22 mouse cellular contexts compared by ENCODE assay signal in genomic region chr4:31499888-31500287, GRCm38 (mm10).
DNase-seq lines count a peak whose midpoint lies in the region; ATAC-seq and TF ChIP-seq lines count a peak whose summit lies in the region.
"Had no signal": no experiment of that assay in that cellular context is flagged by ENCODE, and none has a peak within 500 bp of the region (broad histone marks: within the 10 kb centered on the region; RNA-seq: fewer than 3 reads in every experiment).

No protein-coding gene starts in this region.

- no peaks in the 10 kb centered on the region for H3K27me3 ChIP-seq in embryonic facial prominence, embryonic 13.5 days
- no peaks in the 10 kb centered on the region for H3K27me3 ChIP-seq in embryonic facial prominence, embryonic 10.5 days (replicated peaks; ENCODE audit: low read depth, poor library complexity, severe bottlenecking)
- no peaks in the 10 kb centered on the region for H3K27me3 ChIP-seq in hindbrain, embryonic 12.5 days
- H3K27me3 ChIP-seq in hindbrain, embryonic 16.5 days (replicated peaks; ENCODE audit: control insufficient read depth, insufficient read depth, low read length): no peaks in the 10 kb centered on the region
- no peaks in the 10 kb centered on the region for H3K27me3 ChIP-seq in midbrain, embryonic 12.5 days
- H3K27me3 ChIP-seq in midbrain, postnatal 0 days (ENCODE audit: insufficient read depth, low read length): no peaks in the 10 kb centered on the region
- H3K27me3 ChIP-seq: CH12.LX; forebrain, embryonic 13.5 days; forebrain, embryonic 15.5 days; Patski had no signal

- no peak overlapping the region for H3K4me3 ChIP-seq in embryonic facial prominence, embryonic 13.5 days
- no peak overlapping the region for H3K4me3 ChIP-seq in embryonic facial prominence, embryonic 10.5 days
- H3K4me3 ChIP-seq in hindbrain, embryonic 12.5 days: no peak overlapping the region
- no peak overlapping the region for H3K4me3 ChIP-seq in hindbrain, embryonic 16.5 days (ENCODE audit: low read length)
- no peak overlapping the region for H3K4me3 ChIP-seq in midbrain, embryonic 12.5 days
- H3K4me3 ChIP-seq in midbrain, postnatal 0 days (ENCODE audit: low read depth, low read length): no peak overlapping the region
- H3K4me3 ChIP-seq: forebrain, embryonic 13.5 days; forebrain, embryonic 15.5 days had no signal

- H3K4me2 ChIP-seq in embryonic facial prominence, embryonic 13.5 days: no peak overlapping the region
- H3K4me2 ChIP-seq in hindbrain, embryonic 12.5 days (replicated peaks): no peak overlapping the region
- no peak overlapping the region for H3K4me2 ChIP-seq in hindbrain, embryonic 16.5 days (ENCODE audit: low read length)
- no peak overlapping the region for H3K4me2 ChIP-seq in midbrain, embryonic 12.5 days (replicated peaks)
- H3K4me2 ChIP-seq in midbrain, postnatal 0 days (ENCODE audit: low read depth, low read length, poor library complexity, severe bottlenecking): no peak overlapping the region
- H3K4me2 ChIP-seq: forebrain, embryonic 13.5 days; forebrain, embryonic 15.5 days had no signal

- no peaks in the 10 kb centered on the region for H3K9me3 ChIP-seq in embryonic facial prominence, embryonic 13.5 days
- no peaks in the 10 kb centered on the region for H3K9me3 ChIP-seq in embryonic facial prominence, embryonic 10.5 days
- H3K9me3 ChIP-seq in hindbrain, embryonic 12.5 days (replicated peaks): no peaks in the 10 kb centered on the region
- no peaks in the 10 kb centered on the region for H3K9me3 ChIP-seq in hindbrain, embryonic 16.5 days (ENCODE audit: control insufficient read depth, low read length)
- no peaks in the 10 kb centered on the region for H3K9me3 ChIP-seq in midbrain, embryonic 12.5 days
- H3K9me3 ChIP-seq in midbrain, postnatal 0 days (ENCODE audit: low read length): no peaks in the 10 kb centered on the region
- H3K9me3 ChIP-seq: forebrain, embryonic 13.5 days; forebrain, embryonic 15.5 days had no signal

- no peak overlapping the region for H3K9ac ChIP-seq in embryonic facial prominence, embryonic 13.5 days
- no peak overlapping the region for H3K9ac ChIP-seq in hindbrain, embryonic 12.5 days
- H3K9ac ChIP-seq in hindbrain, embryonic 16.5 days (ENCODE audit: low read depth, low read length): no peak overlapping the region
- no peak overlapping the region for H3K9ac ChIP-seq in midbrain, embryonic 12.5 days (replicated peaks)
- no peak overlapping the region for H3K9ac ChIP-seq in midbrain, postnatal 0 days (replicated peaks; ENCODE audit: low read length, poor library complexity, severe bottlenecking)
- H3K9ac ChIP-seq: forebrain, embryonic 13.5 days; forebrain, embryonic 15.5 days; forebrain, postnatal 0 days had no signal

- H3K4me1 ChIP-seq in embryonic facial prominence, embryonic 13.5 days: no peaks in the 10 kb centered on the region
- H3K4me1 ChIP-seq in embryonic facial prominence, embryonic 10.5 days: no peaks in the 10 kb centered on the region
- no peaks in the 10 kb centered on the region for H3K4me1 ChIP-seq in hindbrain, embryonic 12.5 days
- H3K4me1 ChIP-seq in hindbrain, embryonic 16.5 days (ENCODE audit: control insufficient read depth, insufficient read depth, low read depth, low read length): no peaks in the 10 kb centered on the region
- no peaks in the 10 kb centered on the region for H3K4me1 ChIP-seq in midbrain, embryonic 12.5 days
- no peaks in the 10 kb centered on the region for H3K4me1 ChIP-seq in midbrain, postnatal 0 days (ENCODE audit: insufficient read depth, low read length)
- H3K4me1 ChIP-seq: forebrain, embryonic 13.5 days; forebrain, embryonic 15.5 days had no signal

- H3K36me3 ChIP-seq in embryonic facial prominence, embryonic 13.5 days: no peaks in the 10 kb centered on the region
- H3K36me3 ChIP-seq in embryonic facial prominence, embryonic 10.5 days (replicated peaks): no peaks in the 10 kb centered on the region
- no peaks in the 10 kb centered on the region for H3K36me3 ChIP-seq in hindbrain, embryonic 12.5 days
- H3K36me3 ChIP-seq in hindbrain, embryonic 16.5 days (ENCODE audit: control insufficient read depth, insufficient read depth, low read length): no peaks in the 10 kb centered on the region
- H3K36me3 ChIP-seq in midbrain, embryonic 12.5 days: no peaks in the 10 kb centered on the region
- no peaks in the 10 kb centered on the region for H3K36me3 ChIP-seq in midbrain, postnatal 0 days (ENCODE audit: insufficient read depth, low read length)
- H3K36me3 ChIP-seq: forebrain, embryonic 15.5 days; G1E had no signal

- WGBS in embryonic facial prominence, embryonic 13.5 days: 88% methylated on average over 2 of the region's 2 CpGs
- WGBS in embryonic facial prominence, embryonic 10.5 days: 91% methylated on average over 2 of the region's 2 CpGs
- WGBS in hindbrain, embryonic 12.5 days: 90% methylated on average over 2 of the region's 2 CpGs
- 91% methylated on average over 2 of the region's 2 CpGs for WGBS in hindbrain, embryonic 16.5 days
- 87% methylated on average over 2 of the region's 2 CpGs for WGBS in midbrain, embryonic 12.5 days
- WGBS in midbrain, postnatal 0 days: 91% methylated on average over 2 of the region's 2 CpGs

- 0 out of 2 replicates have a peak, but pooled peaks have one; percentile 62 for ATAC-seq in embryonic facial prominence, embryonic 13.5 days (ENCODE audit: insufficient number of reproducible peaks, insufficient read depth, low FRiP score, low TSS enrichment, low read depth)
- ATAC-seq in hindbrain, embryonic 12.5 days (ENCODE audit: low FRiP score): 0 out of 2 replicates have a peak, but pooled peaks have one; percentile 58
- ATAC-seq in hindbrain, embryonic 16.5 days: no peak
- 0 out of 2 replicates have a peak, but pooled peaks have one; percentile 12 for ATAC-seq in midbrain, embryonic 12.5 days (ENCODE audit: low FRiP score, low read depth)
- no peak for ATAC-seq in midbrain, postnatal 0 days (ENCODE audit: low FRiP score)
- ATAC-seq: activated CD4-positive, CD25-positive, alpha-beta regulatory T cell, adult 4 months; CD4-positive, CD25-positive, alpha-beta regulatory T cell, adult 4 months; forebrain, embryonic 13.5 days; forebrain, embryonic 15.5 days; forebrain, postnatal 0 days; Patski had no signal

- no peak overlapping the region for H3K27ac ChIP-seq in embryonic facial prominence, embryonic 13.5 days
- no peak overlapping the region for H3K27ac ChIP-seq in embryonic facial prominence, embryonic 10.5 days (replicated peaks)
- H3K27ac ChIP-seq in hindbrain, embryonic 12.5 days: no peak overlapping the region
- no peak overlapping the region for H3K27ac ChIP-seq in hindbrain, embryonic 16.5 days (ENCODE audit: low read depth, low read length)
- no peak overlapping the region for H3K27ac ChIP-seq in midbrain, embryonic 12.5 days (replicated peaks)
- H3K27ac ChIP-seq in midbrain, postnatal 0 days (ENCODE audit: low read depth, low read length): no peak overlapping the region
- H3K27ac ChIP-seq: forebrain, embryonic 13.5 days; forebrain, embryonic 15.5 days had no signal

- no peak for TF ChIP-seq CTCF in midbrain, postnatal 0 days (IDR thresholded peaks at IDR 0.05)

- no peak for DNase-seq in embryonic facial prominence, embryonic 10.5 days (ENCODE audit: low spot score)
- DNase-seq in midbrain, postnatal 0 days (ENCODE audit: low spot score): no peak
- DNase-seq: adrenal gland, adult 8-10 months; adrenal gland, postnatal 14 days; adrenal gland, postnatal 36 days; B cell, adult 2 months; cerebellum, adult 11-12 months; cerebellum, adult 2 months; cerebellum, adult 9-10 months; cerebellum, postnatal 25 days; forebrain, postnatal 0 days had no signal

Comparison
In these comparisons a context has a peak if more than half of its experiments do, and no peak if none do; other contexts are left out.
1. ATAC-seq: peak in embryonic facial prominence, embryonic 13.5 days (single experiment), hindbrain, embryonic 12.5 days (single experiment) and midbrain, embryonic 12.5 days (single experiment); none in hindbrain, embryonic 16.5 days (single experiment) and midbrain, postnatal 0 days (single experiment).